Mouse (Mus musculus): ENCODE measurements at regions not wholly inside any gene's neighbourhood (a gene's known extent, or its start where the extent isn't known, plus 50 kb on each side); places are given as distances from the start of the nearest gene placed in this dataset.

DNA sequence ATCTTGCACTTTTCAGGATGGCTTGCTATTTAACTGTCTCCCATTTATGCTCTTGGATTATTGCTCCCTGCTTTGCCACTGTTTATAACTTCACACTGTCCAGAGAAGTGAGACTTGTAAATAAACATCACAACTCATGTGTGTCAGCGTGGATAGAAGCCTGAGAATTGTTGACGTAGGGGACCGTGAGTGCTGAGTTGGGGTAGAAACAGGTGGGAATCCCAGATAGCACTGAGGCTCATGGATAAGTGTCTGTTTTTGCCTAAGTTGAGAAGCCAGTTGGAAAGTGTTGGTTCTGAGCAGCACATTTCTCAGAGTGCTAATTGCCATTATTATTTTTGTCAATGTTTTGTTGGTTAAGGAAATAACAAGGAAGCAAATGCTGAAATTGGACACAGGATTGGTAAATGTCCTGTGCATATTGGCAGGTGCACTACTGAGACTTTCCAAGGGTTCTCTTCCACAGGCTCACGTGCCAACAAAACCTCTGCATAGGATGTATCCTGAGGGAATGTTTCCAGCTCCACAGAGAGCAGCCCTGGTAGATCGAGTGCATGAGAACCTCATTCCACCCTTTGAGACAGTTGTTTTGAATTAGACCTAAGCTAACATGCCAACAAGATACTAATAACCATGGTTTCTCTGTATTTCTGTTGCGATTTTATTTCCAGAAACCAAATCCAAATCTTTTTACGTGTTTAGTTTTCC lies 74.3 kb upstream of the Grb10 start:
- in situ Hi-C loops (cut with MboI, MseI) = loop anchor here (10.0 kb wide), 1 partner anchor 202 kb away; no protein-coding TSS in a partner anchor

DNA sequence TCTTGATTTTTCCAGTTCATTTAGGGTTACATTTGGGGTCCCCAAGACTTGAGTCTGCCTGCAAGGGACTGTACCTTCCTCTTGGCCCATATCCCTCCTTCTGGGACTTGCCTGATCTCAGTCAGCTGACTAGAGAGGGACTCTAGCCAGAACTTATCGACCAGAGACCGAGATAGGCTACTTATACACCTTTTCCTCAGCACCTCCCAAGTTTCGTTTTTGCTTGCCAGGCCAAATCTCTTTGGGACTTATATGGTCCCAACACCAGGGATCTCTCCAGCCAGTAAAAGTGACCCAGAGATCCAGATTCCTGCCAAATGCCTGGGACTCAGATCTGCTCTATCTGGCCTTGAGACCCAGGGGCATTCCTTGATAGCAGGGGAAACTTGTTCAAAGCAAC lies 69.2 kb upstream of the Grb10 start:
- in situ Hi-C loops (cut with MboI, MseI) = no loop called here

DNA sequence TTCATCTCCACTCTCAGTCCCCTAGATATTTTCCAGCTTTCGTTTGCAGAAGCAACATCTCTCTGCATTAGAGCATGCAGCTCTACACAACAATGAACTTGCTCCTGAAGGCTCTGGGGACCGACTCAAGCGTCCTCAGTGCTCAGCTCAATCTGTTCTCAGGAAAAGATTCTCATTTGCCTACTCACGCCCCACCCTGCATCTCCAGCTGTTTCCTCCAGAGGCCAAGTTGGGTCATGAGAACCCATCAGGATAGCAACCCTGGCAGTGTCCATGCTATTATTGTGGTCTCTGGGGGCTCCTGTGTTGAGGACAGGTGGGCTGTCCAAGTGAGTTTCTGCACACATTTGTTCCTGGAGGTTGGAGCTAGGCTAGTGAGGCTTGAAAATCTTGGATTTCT lies 52.5 kb upstream of the Grb10 start:
- in situ Hi-C loops (cut with MboI, MseI) = no loop called here

DNA sequence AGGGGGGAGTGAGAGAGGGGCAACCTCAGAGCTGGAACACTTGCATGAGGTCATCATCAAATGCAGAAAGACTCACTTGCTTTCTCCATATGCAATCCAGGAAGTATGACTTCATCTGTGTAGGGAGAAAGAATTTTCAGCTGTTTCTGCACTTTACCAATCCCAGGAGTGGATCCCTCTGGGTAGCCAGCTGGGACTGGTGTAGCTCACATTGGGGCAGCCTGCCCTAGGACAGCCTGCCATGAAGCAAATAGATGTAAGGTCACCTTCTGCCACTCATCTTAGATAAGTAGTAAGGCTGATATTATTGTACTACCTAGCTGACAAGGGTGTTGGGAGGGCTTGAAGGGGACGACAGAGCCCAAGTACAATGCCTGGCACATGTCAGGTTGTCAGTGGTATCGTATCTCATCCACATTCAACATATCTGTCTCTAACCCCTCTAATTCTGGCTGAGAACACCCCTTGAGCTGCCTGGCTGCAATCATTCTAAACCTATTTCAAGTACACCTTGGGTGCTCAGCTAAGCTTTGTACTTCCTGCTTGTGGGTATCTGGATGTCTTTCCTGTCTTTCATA lies 51.4 kb upstream of the Grb10 start:
- in situ Hi-C loops (cut with MboI, MseI) = no loop called here

Measured in T-helper 1 cell (primary cell).